Mouse (Mus musculus) adrenal gland, adult (tissue): ENCODE measurements at regions not wholly inside any gene's neighbourhood (a gene's known extent, or its start where the extent isn't known, plus 50 kb on each side); places are given as distances from the start of the nearest gene placed in this dataset.

Source experiments
- DNase-seq, 2 experiments: peaks; one replicate each; pipeline ENCODE4 v3.0.0; 2022 to 2023; ENCODE audit warnings: low spot score in 1 of 2; ENCODE audit not compliant: inconsistent age in 2 of 2

GRCm38 (mm10) chr1:186447521-186447920 is 258.3 kb downstream of the Tgfb2 start:
- no peak for DNase-seq

DNA sequence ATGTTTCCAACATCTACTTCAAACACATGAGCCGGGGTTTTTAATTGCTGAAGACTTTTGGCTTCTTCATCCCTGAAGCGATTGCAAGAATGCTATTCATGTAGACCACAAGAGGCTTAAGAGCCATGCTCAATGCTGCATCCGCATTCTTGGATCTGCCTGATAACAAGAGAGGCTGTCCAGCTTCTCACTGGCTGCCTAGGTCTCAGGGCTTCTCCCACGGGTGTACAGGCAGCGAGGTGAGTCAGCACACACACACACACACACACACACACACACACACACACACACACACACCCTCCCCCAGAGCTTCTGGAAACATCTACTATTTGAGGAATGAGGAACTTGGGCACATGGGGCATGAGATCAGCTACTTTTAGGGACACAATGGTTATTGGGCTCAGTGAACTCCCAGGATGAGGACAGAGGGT is 261.1 kb downstream of the Tgfb2 start:
- no peak for DNase-seq

GRCm38 (mm10) chr1:186442160-186442559 is 263.6 kb downstream of the Tgfb2 start:
- DNase-seq, result no peak

DNA sequence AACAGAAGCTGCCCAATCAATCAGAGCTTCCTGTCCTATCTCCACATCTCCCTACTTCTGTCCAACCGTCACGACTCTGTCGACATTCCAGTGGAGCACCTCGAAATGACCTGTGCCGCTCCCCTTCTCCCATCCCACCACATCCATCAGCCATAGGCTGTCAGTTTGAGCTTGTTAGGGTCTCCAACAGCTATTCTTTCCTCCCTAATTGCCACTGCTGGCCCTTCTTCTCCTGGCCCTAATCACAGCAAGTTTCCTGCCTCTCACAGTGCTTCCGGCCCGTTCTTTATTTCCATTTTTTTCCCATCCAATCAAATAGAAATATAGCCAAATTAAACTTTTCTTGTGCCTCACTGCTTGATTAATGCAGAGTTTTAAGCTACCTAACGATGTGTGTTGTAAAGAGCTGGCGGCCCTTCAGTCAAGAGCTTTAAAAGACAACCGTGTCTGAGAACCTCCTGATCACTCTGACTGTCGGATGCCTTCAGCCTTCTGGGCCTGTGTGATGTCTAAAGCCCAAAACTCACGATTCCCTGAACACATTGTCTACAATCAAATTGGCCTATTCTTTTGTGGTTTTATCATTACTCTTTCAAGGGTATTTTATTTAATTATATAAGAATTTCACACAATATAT is 270.3 kb downstream of the Tgfb2 start:
- DNase-seq, result no peak

DNA sequence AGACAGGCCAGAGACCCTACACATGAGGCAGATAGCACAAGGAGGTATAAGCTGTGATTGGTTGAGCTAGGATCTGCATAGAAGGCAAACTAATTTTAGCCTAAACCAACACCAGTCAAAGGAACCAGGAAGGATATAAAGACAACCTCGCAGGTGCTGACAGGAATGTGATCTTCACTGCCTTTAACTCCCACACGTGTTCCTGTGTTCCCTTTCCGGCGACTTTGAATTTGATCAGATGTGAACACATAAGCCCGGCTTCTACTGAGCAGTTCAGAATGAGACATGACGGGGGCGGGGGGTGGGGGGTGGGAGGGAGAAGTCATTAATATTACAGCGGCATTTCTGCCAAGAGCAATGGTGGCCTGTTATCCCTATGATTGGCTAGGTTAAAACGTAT is 271.0 kb downstream of the Tgfb2 start:
- DNase-seq, result no peak

DNA sequence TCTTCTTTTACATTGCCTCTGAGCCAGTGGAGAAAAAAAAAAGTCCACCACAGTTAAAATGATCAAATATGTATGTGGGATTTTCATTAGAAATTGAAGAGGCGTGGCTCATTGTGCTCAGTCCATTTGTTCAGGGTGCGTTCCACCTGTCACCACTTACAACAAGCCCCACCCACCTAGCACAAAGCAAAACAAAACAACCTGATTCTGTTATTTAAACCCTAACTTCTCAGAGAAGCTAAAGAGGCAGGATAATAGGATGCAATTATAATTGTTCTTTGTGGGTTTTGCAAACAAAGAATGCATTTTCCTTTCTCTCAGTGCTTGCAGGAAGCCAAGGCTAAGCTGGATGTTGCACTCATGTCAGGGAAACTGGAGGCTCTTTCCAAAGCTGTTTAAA is 271.8 kb downstream of the Tgfb2 start:
- no peak for DNase-seq

DNA sequence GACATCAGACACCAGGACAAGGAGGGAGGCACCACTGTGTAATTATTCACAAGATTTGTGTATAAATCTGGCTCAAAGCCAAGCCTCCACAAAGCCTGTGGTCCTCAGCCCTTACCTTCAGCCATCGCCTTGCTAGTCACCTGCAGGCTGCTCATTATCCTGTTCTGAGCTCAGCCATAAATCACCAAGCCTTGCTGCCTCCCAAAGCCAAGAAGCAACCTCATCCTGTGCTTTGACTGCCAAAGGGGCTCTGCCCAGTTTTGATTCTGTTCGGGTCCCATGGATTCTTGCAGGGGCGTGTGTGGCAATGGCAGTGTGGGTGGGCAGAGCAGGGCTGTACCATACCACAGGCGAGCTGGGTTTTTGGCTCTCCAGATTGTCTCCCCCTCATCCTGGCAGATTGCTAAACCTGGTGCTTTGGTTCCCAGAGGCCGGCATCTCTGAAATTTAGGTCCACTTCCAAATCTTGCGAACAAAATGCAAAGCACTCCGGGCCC is 272.6 kb downstream of the Tgfb2 start:
- no peak for DNase-seq

DNA sequence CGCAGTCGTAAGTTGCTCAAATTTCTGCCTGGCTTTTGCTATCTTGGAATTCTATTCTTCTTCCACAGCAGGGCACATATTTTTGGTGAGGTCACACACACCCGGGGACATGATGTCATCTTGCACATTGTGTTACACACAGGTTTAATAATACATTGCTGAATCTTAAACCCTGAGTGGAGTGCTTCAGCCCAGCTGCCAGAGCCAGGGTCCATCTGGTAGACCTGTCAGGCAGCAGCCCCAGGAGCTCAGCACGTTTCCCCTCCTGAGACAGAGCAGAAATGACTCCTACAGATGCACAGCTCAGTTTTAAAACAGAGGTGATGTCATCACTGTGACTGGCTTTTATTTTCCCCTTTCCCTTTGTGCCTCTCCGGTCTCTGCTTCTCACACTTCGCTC is 280.4 kb downstream of the Tgfb2 start:
- no peak for DNase-seq

GRCm38 (mm10) chr1:186424084-186424483 is 281.7 kb downstream of the Tgfb2 start:
- DNase-seq, result no peak

DNA sequence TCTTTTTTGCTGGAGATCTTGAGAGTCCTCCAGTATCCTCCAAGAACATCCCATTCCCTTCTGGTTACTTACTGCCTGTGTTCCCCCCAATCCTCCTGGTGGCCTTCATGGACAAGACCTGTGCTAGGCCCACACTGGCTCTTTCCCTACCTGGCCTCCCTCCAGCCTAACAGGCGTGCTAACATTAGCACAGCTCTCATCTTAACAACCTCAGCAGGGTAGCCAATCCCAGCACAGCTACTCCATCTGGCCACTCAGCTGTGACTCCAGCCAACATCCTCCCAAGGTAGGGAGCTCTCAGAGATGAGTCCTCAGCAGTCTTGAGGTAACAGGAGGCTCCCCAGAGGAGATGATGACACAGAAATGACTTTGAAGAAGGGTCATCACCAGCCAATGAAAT is 288.7 kb downstream of the Tgfb2 start:
- DNase-seq, result no peak

DNA sequence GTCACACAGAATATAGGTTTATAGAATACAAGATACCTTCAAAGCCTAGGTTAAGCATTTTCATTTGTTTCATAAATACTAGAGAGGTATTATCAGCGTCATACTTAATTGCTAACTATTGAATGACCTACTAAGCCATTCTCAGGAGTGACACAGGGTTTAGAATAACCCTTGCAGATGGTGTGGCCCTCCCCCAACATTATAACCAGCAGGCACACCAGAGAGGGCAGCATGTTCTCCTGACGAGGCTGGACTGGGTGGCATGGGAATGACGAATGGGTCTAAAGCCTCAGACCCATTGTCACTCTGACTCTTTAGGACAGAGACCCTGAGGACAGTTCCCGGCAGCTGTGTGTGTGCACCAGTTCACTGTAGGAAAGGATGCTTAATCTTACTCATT is 290.5 kb downstream of the Tgfb2 start:
- DNase-seq, result no peak

GRCm38 (mm10) chr1:186413886-186414245 is 291.9 kb downstream of the Tgfb2 start:
- DNase-seq, result no peak

DNA sequence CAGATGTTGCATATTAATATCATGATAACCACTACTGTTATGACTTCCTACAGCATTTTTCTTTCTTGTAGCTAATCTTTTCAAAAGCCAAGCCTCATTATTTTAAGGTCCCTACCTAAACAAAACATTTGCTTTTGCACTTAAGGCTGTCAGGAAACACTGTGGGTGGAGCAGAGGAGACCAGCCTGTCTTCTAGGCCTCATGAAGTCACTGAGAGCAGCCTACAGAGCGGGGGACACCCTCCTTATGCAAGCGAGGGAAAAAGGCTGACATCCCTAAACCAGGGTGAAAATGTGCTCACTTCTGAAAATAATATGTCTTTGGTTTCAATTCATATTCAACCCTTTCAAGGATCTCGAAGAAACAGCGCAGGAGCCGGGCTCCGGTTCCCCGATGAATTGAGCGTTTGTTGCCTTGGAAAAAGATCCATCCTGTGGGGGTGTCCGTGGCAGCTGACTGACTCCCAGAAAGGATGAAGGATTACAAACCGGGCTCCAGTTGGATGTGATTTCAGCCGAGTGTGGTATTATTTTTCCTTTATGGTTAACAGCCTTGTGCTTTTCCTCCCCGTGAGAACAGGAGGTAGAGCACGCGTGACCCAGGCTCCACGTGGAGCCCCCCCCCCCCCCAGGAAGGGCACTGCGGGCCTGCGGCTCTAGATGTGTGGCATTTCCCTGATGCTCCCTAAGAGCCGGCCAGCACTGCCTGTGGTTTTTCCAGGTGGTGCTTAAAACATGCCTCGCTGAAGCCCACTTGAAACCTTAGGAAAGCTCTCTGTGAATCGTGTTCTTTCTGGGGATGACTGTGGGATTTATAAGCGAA is 292.5 kb downstream of the Tgfb2 start:
- DNase-seq, result no peak

DNA sequence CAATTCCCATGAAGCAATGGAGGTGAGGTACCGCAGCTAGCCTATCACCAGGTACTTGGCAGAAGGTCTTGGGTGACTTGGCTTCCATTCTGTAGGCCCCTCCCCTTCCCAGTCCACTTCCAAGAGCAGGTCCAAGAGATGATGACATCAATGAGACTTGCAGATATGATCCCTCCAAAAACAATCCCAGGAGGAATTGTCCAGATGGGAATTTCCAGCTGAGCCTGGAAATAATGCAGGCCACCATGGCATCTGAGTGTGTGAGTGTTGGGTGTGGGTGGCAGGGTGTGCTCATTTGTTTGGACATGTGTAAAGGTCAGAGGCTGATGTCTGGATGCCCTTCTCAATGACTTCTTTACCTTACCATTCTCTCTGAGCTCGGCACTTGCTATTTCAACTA is 293.5 kb downstream of the Tgfb2 start:
- no peak for DNase-seq

- no peak for DNase-seq
These were observed 291.9 kb upstream of the Lyplal1 start for GRCm38 (mm10) chr1:186408986-186409441.

- no peak for DNase-seq
These were observed 290.5 kb upstream of the Lyplal1 start for GRCm38 (mm10) chr1:186407656-186408055.

GRCm38 (mm10) chr1:186405693-186406092 is 288.6 kb upstream of the Lyplal1 start:
- DNase-seq, result no peak

- DNase-seq, result peak in 1 of 2 experiments; percentile 42
These were observed 282.7 kb upstream of the Lyplal1 start for GRCm38 (mm10) chr1:186399762-186400161.

DNA sequence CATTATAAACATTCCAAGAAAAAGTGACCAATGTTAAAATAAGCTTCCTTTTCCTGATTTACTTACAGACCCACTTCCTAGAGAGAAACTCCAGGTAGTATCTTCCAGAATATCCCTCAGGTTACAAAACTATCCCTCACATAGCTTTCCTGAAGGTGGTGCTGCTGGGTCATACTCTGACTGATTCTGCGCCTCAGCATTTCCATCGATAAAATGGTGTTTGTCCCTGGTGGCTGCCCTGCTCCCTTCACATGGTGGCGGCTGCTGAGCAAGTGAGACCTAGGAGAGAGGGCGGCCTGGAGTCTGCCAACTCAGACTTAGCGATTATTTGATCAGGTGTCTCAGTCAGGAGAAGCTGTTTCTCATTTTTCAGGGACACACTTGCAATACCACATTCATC is 275.9 kb upstream of the Lyplal1 start:
- peak in 1 of 2 experiments; percentile 34 for DNase-seq

DNA sequence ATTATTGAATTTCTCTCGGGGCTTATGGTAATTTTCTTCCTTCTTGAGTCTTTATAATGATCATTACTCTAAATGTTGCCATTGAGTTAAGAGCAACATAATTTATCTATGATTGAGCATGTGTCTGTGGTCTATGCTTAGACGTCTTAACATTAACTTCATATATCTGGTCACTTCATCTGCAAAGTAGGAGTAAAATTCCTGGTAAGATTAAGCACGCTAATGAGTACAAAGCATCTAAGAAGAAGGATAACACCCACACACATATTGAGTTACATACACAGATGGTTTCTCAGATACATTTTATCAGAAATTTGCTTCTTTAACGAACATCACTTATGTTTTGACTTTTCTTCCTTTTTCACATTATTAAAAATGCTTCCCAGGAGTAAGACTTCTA is 267.3 kb upstream of the Lyplal1 start:
- DNase-seq, result no peak

DNA sequence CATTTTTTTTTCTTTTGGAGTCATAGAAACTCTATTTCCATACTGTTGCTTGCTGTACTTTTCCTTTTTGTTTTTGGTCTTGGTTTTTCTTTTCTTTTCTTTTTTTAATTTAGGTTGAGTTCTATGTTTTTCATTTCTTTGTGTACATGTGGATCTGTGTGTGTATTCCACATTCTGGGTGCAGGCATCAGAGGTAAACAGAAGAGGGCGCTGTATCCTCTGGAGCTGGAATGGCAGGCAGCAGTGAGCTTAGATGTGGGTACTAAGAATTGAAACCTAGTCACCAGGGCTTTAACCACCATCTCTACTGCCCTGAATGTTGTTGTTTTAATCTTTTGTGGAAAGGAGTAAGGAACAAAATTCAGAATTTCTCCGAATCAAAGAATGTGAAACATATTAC is 266.3 kb upstream of the Lyplal1 start:
- no peak for DNase-seq

- DNase-seq, result no peak
These were observed 265.9 kb upstream of the Lyplal1 start for GRCm38 (mm10) chr1:186383006-186383405.
